Mouse (Mus musculus) ES-Bruce4 (cell line): ENCODE results near the gene Hist2h2bb.

Experiments used
- CTCF ChIP-seq: IDR thresholded peaks from one replicate; pipeline ENCODE4 v1.8.1; 2011; ENCODE audit warnings: low read depth, low read length
- POLR2A ChIP-seq: IDR thresholded peaks from one replicate; pipeline ENCODE4 v1.8.1; 2011; ENCODE audit warnings: low read length; ENCODE audit not compliant: insufficient read depth

DNA sequence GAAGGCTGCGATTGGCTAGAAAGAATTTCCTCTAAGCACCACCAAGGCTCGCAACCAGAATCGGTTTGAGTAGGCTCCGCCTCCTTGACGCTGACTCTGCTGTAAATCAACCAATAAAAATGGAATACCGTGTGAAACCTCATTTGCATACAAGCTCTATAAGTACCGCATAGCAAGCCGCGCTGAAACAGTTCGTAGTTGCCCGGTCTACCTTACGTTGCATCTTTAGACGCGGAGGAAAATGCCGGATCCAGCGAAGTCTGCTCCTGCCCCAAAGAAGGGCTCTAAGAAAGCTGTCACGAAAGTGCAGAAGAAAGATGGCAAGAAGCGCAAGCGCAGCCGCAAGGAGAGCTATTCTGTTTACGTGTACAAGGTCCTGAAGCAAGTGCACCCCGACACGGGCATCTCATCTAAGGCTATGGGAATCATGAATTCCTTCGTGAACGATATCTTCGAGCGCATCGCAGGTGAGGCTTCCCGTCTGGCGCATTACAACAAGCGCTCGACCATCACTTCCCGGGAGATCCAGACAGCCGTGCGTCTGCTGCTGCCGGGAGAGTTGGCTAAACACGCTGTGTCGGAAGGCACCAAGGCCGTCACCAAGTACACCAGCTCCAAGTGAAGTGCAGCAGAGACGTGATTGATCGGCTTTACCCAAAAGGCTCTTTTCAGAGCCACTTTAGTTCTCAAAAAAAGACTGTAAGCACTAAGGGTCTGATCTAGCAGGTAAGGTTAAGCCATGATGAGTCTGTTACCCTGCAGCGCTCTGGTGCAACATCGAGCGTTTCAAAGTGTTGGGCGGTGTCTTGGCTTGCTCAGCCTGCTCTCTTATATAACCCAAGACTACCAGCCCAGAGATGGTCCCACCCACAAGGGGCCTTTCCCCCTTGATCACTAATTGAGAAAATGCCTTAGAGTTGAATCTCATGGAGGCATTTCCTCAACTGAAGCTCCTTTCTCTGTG, at the start of gene Hist2h2bb:
- TF ChIP-seq POLR2A (peak; percentile 100), CTCF (no peak)
